Mouse (Mus musculus): ENCODE data around the gene 1700069L16Rik.

Gene 1700069L16Rik

DNA sequence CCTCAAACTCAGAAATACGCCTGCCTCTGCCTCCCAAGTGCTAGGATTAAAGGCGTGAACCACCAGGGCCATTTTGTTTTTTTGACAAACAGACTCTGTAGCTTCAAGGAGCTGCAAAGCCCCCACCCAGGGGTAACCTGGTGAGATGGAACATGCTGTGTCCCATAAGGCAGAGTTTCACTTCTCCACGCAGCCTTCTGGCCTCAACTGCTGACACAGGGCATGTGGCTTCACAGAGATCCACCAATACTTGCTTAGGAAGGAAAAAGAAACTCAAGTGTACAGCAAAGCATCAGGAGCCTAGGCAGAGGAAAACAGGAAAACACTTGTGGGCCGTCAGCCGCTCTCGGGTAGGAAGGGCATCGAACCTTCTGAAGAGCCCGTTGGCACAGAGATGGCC is 77.4 kb downstream of the 1700069L16Rik start:
- DNase-seq (ENCODE audit: low read depth in 2 of 2, low spot score in 2 of 2) = no peak

DNA sequence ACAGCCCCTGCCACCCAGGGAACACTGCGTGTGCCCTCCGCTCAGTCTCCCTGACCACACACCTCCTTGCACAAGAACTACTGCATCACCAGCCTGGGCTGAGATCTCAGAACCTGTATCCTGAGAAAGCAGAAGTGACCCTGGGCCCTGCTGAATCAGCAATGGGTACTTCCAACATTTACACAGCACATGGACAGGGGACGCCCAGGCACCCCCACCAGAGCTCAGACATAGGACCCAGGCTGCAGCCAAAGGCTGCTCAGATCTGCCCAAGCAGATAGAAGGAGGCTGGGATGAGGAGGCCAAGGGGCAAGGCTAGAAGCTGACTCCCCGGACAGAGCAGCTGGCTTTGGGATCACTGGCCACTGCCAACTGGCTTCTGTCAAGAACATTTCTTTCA is 80.1 kb downstream of the 1700069L16Rik start:
- DNase-seq (ENCODE audit: low read depth in 2 of 2, low spot score in 2 of 2) = no peak

DNA sequence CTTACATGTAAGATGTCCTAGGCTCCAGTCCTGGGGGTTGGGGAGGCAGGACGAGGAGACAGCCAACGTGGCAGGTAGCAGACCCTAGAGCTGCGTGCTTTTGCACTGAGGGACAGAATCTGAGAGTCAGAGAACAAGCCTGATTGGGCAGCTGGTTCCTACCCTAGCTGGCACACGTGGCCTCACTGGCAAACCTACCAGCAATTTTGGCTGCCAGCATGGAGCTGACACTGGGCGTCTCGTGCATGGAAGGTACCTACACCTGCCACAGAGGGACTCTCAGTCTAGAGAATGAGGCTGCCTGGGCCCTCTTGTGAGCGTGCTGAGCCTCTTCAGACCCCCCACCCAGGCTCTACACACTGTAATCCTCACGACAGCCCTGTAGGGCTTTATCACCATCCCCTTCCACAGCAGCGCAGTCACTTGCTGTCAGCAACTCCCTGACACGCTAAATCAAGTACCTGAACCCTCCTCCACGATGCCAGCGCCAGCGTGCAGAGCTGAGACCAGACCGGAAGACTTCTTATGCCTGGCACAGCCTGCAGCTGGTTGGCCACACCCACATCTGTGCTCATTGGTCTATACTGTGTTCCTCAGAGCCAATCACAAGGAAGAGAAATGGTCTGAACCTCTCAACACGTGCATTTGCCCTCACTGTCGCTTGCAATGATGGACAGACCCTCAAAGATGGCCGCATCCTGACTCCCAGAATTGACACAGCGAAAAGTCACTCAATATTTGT is 81.3 kb downstream of the 1700069L16Rik start:
- no peak for DNase-seq (ENCODE audit: low read depth in 2 of 2, low spot score in 2 of 2)
